Mouse (Mus musculus): Measurements from ENCODE around the gene Spag7.

The Spag7 gene

GRCm38 (mm10) chr11:70639976-70640375 lies 29.2 kb downstream of the Spag7 start:
- DNase-seq (ENCODE audit: low read depth): no peak

- DNase-seq (ENCODE audit: low read depth): no peak
These were observed 30.4 kb downstream of the Spag7 start, which contains the start of gene Gp1ba for GRCm38 (mm10) chr11:70638714-70639278. TSS of gene Gp1ba (plus strand) at chr11:70639122.

- no peak for DNase-seq (ENCODE audit: low read depth)
These were observed 30.9 kb downstream of the Spag7 start for GRCm38 (mm10) chr11:70638293-70638692.

GRCm38 (mm10) chr11:70637764-70638163 lies 31.5 kb downstream of the Spag7 start:
- no peak for DNase-seq (ENCODE audit: low read depth)

- DNase-seq (ENCODE audit: low read depth): no peak
These were observed 33.6 kb downstream of the Spag7 start for GRCm38 (mm10) chr11:70635601-70636000.

- no peak for DNase-seq (ENCODE audit: low read depth)
These were observed 39.1 kb downstream of the Spag7 start for GRCm38 (mm10) chr11:70630129-70630528.

- no peak for DNase-seq (ENCODE audit: low read depth)
These were observed 39.7 kb downstream of the Spag7 start for GRCm38 (mm10) chr11:70629557-70629956.

GRCm38 (mm10) chr11:70628431-70628830 lies 40.8 kb downstream of the Spag7 start:
- DNase-seq (ENCODE audit: low read depth): no peak

- DNase-seq (ENCODE audit: low read depth): no peak
These were observed 42.3 kb downstream of the Spag7 start for GRCm38 (mm10) chr11:70626877-70627276.

- DNase-seq (ENCODE audit: low read depth): peak; percentile 70
These were observed 43.7 kb downstream of the Spag7 start for GRCm38 (mm10) chr11:70625473-70625872.

- DNase-seq (ENCODE audit: low read depth): no peak
These were observed 46.0 kb downstream of the Spag7 start for GRCm38 (mm10) chr11:70623053-70623742.

- DNase-seq (ENCODE audit: low read depth): no peak
These were observed 47.0 kb downstream of the Spag7 start for GRCm38 (mm10) chr11:70621972-70622814.

GRCm38 (mm10) chr11:70619101-70619500 lies 50.1 kb downstream of the Spag7 start, which contains the start of gene Chrne:
TSS of gene Chrne (minus strand) at chr11:70619216.
- DNase-seq (ENCODE audit: low read depth): no peak

- no peak for DNase-seq (ENCODE audit: low read depth)
These were observed 53.6 kb downstream of the Spag7 start, which contains the start of gene 4930544D05Rik for GRCm38 (mm10) chr11:70615516-70616093. TSS of gene 4930544D05Rik (plus strand) at chr11:70615848.

- peak; percentile 60 for DNase-seq (ENCODE audit: low read depth)
These were observed 54.1 kb downstream of the Spag7 start for GRCm38 (mm10) chr11:70615074-70615473.
